Mouse (Mus musculus) naive thymus-derived CD4-positive, alpha-beta T cell, adult 2 months (primary cell): ENCODE data around the gene Scyl1.

Source experiments
- DNase-seq: peaks from one replicate; pipeline ENCODE4 v3.0.0-alpha.2; 2011; ENCODE audit warnings: low read depth

Gene Scyl1

DNA sequence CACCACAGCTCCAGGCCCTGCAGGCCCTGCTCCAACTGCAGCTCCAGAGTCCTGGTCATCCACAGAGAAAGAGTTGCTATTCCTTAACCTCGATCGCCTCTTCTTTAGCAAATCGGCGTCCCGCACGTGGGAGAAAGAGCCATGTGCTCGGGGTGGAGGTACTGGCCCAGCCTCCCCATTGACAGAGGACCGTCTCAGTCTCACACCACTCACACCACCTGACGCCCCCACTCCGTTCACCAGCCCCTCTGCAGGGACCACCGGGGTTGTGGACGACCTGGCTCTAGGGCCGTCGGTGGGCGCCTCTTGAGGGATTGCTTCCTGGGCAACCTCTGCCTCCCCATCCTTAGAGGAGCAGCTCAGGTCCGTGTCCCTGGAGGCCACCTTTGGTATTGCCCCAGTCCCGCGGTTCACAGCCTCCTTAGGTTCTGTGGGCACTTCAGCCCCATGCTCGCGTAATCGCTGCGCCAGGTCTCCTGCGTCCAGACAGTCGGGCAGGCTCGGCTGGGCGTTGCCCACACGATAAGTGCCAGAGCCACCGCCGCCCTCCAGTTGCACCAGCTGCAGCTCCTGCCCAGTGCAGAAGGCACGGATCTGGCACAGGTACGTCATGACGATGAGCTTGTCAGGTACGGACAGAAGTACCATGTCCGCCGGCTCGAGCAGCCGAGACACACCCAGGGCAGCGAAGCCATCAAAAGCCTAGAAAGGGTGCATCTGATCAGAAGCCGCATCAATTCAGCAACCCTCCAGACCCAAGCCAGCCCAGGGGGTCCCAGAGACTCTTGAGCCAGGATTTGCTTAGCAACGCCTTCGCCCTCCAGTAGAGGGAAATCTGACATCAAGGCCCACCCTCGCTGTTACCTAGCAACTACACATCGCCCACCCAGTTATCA, 55.2 kb downstream of the Scyl1 start:
- DNase-seq: no peak

DNA sequence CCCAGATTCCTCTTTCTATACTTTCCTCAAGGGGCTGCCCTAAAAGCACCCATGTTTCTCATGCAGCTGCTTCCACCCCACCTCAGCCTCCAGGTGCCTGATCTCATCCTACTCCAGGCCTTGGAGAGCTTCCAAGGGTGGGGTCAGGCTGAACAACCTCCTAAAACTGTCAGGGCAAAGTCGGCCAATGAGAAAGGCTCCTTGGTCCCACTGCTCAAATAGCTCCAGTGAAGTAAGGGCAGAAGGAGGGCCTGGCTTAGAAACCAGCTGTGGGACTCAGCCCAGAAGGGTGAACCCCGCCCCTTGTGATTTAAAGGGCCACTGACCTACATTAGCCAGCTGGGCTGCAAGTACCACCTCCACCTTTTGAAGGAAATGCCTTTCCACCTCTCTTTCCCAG, 57.5 kb downstream of the Scyl1 start:
- DNase-seq: no peak

DNA sequence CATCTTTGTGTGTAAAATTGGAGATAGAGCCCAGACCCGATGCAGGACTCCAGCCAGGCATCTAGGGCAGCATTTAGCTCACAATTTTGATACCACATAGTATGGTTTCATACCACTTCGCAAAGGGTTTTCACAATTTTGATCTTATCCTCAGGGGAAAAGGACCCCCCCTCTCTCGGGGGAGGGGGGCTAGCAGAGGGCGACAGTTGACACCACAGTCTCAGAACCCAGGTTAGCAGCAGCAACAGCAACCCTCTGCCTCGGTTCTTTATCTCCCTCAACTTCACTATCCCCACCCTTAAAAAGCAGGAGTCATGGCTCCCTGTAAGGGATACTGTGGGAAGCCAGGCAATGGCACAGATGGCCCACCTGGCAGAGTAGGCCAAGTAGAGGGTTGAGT, 58.0 kb downstream of the Scyl1 start:
- no peak for DNase-seq

DNA sequence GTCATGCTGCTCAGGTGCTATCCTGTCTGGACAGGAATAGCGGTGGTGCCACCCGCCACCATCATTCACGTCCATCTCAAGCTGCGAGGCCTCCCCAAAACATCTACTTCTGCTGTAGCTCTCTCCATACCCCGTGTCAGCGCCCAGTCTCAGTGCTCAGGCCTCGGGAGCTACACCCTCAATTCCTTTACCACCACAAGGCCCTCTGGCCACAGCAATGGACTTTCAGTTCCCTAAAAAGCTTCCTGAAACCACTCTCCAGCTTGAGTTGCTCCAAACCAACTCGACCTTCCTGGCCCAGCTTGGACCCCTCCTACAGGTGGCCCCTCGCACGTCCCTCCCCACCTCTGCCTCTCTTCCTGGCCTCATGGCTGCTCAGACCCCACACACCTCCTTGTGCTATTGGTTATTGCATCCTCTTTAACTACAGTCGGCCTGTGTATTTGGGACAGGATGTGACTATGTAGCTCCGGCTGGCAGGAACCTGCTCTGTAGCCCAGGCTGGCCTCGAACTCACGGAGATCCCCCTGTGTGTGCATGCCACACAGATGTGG, 59.2 kb downstream of the Scyl1 start:
- no peak for DNase-seq

DNA sequence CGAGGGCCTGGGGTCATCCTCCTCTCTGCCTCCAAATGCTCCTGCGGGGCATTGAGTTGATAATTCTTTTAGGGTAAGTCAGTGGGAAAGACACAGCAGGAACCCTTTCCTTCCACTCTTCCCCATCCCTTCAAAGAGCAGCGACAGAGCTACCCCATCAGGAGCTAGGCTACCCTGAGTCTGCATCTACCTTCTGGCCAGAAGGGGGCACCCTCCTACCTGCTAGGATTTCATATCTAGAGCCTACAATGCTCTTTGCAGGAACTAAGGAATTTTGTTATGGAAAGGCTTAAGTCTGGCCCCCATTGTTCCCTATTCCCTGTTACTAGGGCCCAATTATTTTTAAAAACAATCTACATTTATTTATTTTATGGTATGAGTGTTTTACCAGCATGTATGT, 60.0 kb downstream of the Scyl1 start:
- peak; percentile 79 for DNase-seq

DNA sequence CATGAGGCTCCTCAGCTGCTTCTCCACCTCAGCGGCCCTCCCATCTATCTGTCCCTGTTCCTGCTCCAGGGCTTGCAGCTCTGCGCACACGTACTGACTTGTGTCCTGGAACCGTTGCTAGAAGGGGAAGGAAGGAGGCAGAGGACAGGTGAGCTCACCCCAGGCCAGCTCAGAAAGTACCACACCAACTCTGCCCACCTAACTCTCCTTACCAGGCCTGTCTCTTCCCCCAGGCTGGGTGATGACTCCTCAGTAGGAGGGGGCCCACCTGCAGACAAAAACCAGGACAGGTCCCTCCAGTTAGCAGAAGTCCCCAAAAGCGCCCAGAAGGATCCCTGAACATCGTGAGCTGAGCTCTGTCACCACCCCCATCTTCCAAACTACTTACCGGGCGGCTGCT, 60.6 kb downstream of the Scyl1 start:
- no peak for DNase-seq

DNA sequence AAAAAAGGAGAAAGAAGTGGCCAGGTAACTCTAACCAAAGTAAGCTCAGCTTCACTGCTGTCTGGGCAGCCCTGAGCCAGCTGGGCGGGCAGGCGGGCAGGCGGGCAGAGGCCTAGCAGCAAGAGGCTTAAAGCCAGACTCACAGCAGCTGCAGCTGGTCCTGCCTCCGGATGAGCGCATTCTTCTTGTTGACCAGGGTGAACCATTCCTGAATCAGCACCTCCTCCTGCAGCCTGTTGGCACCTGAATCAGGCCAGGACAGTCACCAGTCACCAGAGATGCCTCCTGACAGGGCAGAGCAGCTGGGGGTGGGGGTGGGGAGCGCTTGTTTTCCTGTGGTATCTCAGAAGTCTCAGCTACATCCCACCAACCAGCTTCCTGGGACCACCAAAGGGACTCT, 61.2 kb downstream of the Scyl1 start:
- no peak for DNase-seq
